Mouse (Mus musculus) liver, adult 2 months (tissue): ENCODE measurements at regions not wholly inside any gene's neighbourhood (a gene's known extent, or its start where the extent isn't known, plus 50 kb on each side); places are given as distances from the start of the nearest gene placed in this dataset.

Experiments
- CTCF ChIP-seq: fragments of 200-500 bp; IDR thresholded peaks from 2 replicates; pipeline ENCODE4 v1.5.1; 2011; ENCODE audit warnings: low read depth, low read length, control low read depth
- POLR2A ChIP-seq: fragments of 200-500 bp; IDR thresholded peaks from 2 replicates; pipeline ENCODE4 v1.6.1; 2011; ENCODE audit warnings: low read length, control low read depth; ENCODE audit not compliant: insufficient read depth; ENCODE audit errors: extremely low read depth

GRCm38 (mm10) chr17:7435075-7435474 lies 49.8 kb upstream of the Unc93a2 start:
- TF ChIP-seq CTCF: no peak
- TF ChIP-seq POLR2A: no peak
